Mouse (Mus musculus) midbrain, embryonic 16.5 days (tissue): Measurements from ENCODE around the gene Csmd2. TPM values are rescaled to one million over a fixed set of nuclear protein-coding genes. Genes with fewer than 3 reads are reported as not detected.

ENCODE experiments used
- ATAC-seq: fragments of 200-750 bp; cut with Nextera tagmentation; 2 replicates; pipeline ENCODE4 v1.8.0; 2017; ENCODE audit warnings: moderate TSS enrichment
- H3K27ac ChIP-seq: fragments of 300-500 bp; sonication (generic); 2 replicates; pipeline ENCODE4 v1.5.1; 2014; ENCODE audit warnings: mild to moderate bottlenecking, low read length, mixed read lengths
- H3K27me3 ChIP-seq: fragments of 300-500 bp; sonication (generic); 2 replicates; pipeline ENCODE4 v1.6.1; 2014; ENCODE audit warnings: low read depth, low read length, mixed read lengths; ENCODE audit not compliant: control insufficient read depth, insufficient read depth
- H3K36me3 ChIP-seq: fragments of 300-500 bp; sonication (generic); 2 replicates; pipeline ENCODE4 v1.6.1; 2014; ENCODE audit warnings: mild to moderate bottlenecking, low read length, moderate library complexity, mixed read lengths; ENCODE audit not compliant: control insufficient read depth, insufficient read depth
- H3K4me1 ChIP-seq: fragments of 300-500 bp; sonication (generic); 2 replicates; pipeline ENCODE4 v1.6.1; 2014; ENCODE audit warnings: mild to moderate bottlenecking, low read length, mixed read lengths; ENCODE audit not compliant: control insufficient read depth, insufficient read depth
- H3K4me2 ChIP-seq: fragments of 300-500 bp; sonication (generic); 2 replicates; pipeline ENCODE4 v1.6.1; 2014; ENCODE audit warnings: mild to moderate bottlenecking, low read length, mixed read lengths
- H3K4me3 ChIP-seq: fragments of 300-500 bp; sonication (generic); 2 replicates; pipeline ENCODE4 v1.5.1; 2014; ENCODE audit warnings: low read depth, mild to moderate bottlenecking, low read length, moderate library complexity, mixed read lengths
- H3K9ac ChIP-seq: fragments of 300-500 bp; sonication (generic); 2 replicates; pipeline ENCODE4 v1.6.1; 2014; ENCODE audit warnings: low read depth, low read length, mixed read lengths
- H3K9me3 ChIP-seq: fragments of 300-500 bp; sonication (generic); replicated peaks from 2 replicates; pipeline ENCODE4 v1.6.1; 2014; ENCODE audit warnings: mild to moderate bottlenecking, low read length, mixed read lengths; ENCODE audit not compliant: control insufficient read depth, poor library complexity, severe bottlenecking
- WGBS: fragments of 180-500 bp; shearing (Covaris S2); extraction: QIAGEN DNeasy Blood & Tissue Kit; methylation state at CpG from one replicate; pipeline ENCODE4 v1.1.7; 2014; 5-methylcytosine and 5-hydroxymethylcytosine counted together
- polyA plus RNA-seq: library from polyadenylated mRNA; unstranded; fragments of >200 nt; fragmentation: Nextera tagmentation; extraction: Ambion mirVana; gene quantifications from 2 replicates; pipeline ENCODE4 v1.2.1, GENCODE M21; 2015

Csmd2 gene
- polyA plus RNA-seq, 1 experiment from 2014 or later = 13.7 TPM

DNA sequence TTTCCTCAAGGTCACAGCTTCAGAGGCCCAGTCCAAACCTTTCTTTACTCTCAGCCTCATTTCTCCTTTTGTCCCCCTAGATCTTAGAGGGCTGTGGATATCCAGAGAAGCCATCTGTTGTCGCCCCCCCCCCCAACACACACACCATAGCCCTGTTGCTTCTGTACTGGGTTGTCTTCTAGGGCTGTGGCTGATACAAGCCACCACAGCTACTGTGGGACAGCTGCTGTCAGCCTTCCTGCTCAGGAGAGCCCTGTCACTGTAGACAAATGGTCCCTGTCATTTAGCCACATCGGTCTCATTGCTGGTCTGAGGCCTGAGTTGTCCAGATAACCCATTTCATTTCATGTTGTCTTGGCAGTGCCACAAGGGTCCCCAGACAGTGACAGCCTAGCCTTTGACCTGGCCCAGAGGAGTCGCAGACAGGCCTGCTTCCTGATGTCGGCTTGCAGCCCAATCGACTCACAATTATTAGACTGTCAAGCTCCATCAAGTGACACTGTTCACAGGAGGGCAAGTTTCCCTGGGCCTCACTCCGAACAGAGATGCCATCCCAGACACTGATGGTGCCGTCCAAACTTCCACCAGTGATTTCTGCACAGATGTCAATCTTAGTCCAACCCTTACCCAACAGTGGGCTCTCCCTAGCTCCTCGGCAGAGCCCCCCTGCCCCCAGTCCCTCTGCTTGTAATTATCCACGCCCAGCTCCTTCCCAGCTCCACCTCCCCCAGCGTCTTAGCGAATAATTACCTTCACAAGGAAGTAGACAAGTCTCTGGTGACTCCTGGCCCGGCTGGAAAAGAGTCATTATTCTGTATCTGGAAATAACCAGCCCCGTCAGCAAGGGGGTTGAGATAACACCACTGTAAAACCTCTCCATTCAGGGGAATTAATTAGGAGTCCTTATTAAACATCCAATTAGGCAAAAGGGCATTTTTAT, 240.0 kb downstream of the Csmd2 start:
- 29% methylated on average over 13 of the region's 13 CpGs for WGBS
- H3K4me1 ChIP-seq = peaks cover 14% of the 10 kb centered on the region
- no peaks in the 10 kb centered on the region for H3K9me3 ChIP-seq
- H3K4me3 ChIP-seq = no peak overlapping the region
- H3K36me3 ChIP-seq = no peaks in the 10 kb centered on the region
- ATAC-seq = peak; percentile 50; the same call in 1 of the 2 replicates
- H3K27me3 ChIP-seq = no peaks in the 10 kb centered on the region
- H3K27ac ChIP-seq = peak overlapping the region; percentile 51
- H3K9ac ChIP-seq = no peak overlapping the region
- H3K4me2 ChIP-seq = no peak overlapping the region

DNA sequence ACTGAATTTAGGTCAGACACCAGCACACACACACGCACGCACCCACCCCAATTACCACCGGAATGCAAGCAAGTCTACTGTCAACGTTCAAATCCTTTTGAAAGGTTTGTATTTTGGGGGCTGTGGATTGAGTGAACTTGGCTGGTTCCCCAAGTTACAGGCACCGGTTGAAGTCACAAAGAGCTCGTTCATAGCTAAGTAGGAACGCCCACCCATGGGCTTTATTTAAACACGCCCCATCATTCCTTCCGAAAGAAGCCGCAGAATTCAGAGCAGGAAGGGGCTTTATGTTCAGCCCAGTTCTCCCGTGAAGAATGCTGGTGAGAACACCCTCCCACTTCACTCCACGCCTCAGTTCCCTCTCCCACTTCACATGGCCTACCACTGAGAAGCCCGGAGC, 245.8 kb downstream of the Csmd2 start:
- no peak for ATAC-seq
- Histone ChIP-seq H3K4me1 (peaks cover under 1% of the 10 kb centered on the region; the same call in 1 of the 2 replicates), H3K4me3 (no peak overlapping the region), H3K27ac (no peak overlapping the region), H3K9me3 (no peaks in the 10 kb centered on the region), H3K36me3 (no peaks in the 10 kb centered on the region), H3K27me3 (no peaks in the 10 kb centered on the region), H3K9ac (no peak overlapping the region), H3K4me2 (no peak overlapping the region)
- 78% methylated on average over 13 of the region's 13 CpGs for WGBS

DNA sequence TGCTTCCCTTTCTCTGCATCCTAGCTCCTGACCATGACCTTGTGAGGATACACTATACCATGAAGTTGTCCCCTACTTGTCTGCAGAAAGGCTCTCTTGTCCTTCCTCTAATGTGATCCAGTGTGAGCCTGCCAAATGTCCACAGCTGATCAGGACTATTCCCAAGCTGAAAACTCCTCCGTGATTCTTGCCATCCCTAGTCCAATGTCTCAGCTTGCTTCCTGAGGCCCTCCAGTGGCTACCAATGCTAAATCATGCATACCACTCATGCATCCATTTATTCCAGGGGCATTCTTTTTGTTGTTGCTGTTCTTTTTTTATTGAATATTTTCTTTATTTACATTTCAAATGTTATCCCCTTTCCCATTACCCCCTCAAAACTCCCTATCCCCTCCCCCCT, 251.5 kb downstream of the Csmd2 start:
- Histone ChIP-seq H3K27ac (no peak overlapping the region), H3K4me3 (no peak overlapping the region), H3K36me3 (no peaks in the 10 kb centered on the region), H3K4me2 (no peak overlapping the region), H3K9me3 (no peaks in the 10 kb centered on the region), H3K27me3 (no peaks in the 10 kb centered on the region), H3K9ac (no peak overlapping the region), H3K4me1 (peaks cover 23% of the 10 kb centered on the region)
- 39% methylated on average over 1 of the region's 1 CpGs for WGBS
- no peak for ATAC-seq

DNA sequence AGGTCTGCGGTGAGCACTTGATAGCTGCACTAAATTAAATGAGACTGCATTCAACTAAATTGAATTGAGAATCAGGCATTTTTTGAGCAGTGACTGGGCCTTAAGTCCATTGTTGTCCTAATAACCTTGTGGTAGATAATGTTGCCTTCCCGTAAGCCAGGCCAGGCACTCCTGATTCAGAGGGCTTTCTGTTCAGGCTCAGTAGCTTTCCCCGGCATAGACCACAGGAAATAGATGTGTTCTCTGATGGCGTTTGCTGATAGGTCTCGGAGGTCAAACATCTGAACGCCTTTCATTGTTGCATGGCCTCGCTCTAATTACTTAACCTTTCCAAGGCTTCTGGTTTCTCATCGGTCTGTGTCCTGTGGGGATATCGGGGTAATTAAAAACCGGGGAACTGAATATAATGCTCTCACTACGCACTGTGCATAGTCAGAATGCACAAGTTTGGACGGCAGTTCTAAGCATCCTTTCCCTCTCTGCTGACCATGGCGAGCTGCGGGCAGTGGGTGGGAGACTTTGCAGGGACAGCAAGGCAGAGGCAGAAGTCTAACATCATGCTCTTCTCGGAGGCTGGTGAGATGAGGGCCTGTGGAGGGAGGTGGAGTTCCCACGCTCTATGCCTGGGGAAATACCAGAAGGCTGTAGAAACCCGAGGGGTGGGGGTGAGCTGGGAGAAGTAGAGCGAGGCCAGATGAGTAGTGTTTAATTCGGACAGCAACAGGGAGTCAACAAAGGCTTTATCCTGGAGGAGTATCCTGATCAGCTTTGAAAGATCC, 253.6 kb downstream of the Csmd2 start:
- Histone ChIP-seq H3K27ac (peak overlapping the region; percentile 52), H3K36me3 (no peaks in the 10 kb centered on the region)

DNA sequence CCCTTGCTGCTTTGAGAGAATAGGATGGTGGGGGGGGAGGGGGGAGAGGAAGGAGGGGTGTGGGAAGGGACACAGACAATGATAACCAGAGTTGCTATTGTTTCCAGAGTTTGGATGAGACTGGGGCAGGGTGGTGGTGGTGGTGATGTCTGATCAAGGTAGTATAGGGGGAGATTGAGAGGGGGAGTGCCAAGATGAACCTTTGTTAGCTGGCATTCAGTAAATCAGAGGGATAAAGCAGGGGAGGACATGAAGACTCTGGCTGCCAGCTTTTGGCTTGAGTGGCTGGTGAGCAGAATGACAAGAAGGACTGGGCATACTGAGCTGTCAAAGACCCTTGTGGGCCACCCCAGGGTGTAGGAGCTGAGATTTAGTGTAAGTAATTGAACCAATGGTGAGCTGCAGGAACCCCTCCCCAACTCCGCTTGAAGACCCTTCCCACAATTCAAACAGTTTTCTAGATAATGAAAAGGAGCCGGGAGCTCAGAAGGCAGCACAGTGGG, 254.2 kb downstream of the Csmd2 start:
- no peaks in the 10 kb centered on the region for H3K27me3 ChIP-seq
- no peaks in the 10 kb centered on the region for H3K9me3 ChIP-seq
- ATAC-seq = peak; percentile 26; the same call in 1 of the 2 replicates
- no peak overlapping the region for H3K4me3 ChIP-seq
- no peak overlapping the region for H3K4me2 ChIP-seq
- H3K27ac ChIP-seq = peak overlapping the region; percentile 23; the same call in 1 of the 2 replicates
- no peaks in the 10 kb centered on the region for H3K36me3 ChIP-seq
- WGBS = 49% methylated on average over 2 of the region's 2 CpGs
- H3K4me1 ChIP-seq = peaks cover 23% of the 10 kb centered on the region
- H3K9ac ChIP-seq = no peak overlapping the region

More for the DNA sequence above, 253.6 kb downstream of the Csmd2 start:
- Histone ChIP-seq H3K4me2 (no peak overlapping the region), H3K27me3 (no peaks in the 10 kb centered on the region), H3K9ac (0 out of 2 replicates have a peak overlapping the region, but pooled peaks have one; percentile 8), H3K4me1 (peaks cover 23% of the 10 kb centered on the region), H3K4me3 (no peak overlapping the region), H3K9me3 (no peaks in the 10 kb centered on the region)
- 7% methylated on average over 19 of the region's 19 CpGs for WGBS
- peak; percentile 75 for ATAC-seq

DNA sequence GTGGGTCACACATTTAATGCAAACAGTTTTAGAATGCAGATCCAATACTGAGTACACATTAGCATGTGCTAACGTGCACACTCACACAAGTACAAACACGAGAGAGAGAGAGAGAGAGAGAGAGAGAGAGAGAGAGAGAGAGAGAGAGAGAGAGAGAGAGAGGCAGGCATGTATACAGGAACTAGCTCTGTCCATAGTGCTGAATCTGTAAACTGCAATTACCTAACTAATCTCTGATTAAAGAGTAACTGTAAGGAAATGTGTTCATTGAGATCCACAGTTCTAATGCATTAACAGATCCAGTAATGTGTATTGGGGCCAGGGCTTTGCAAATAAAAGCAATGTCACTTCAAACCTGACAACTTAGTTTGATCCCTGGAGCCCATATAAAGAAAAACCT, 257.5 kb downstream of the Csmd2 start:
- Histone ChIP-seq H3K36me3 (no peaks in the 10 kb centered on the region), H3K27me3 (no peaks in the 10 kb centered on the region), H3K4me2 (no peak overlapping the region), H3K4me1 (peaks cover 23% of the 10 kb centered on the region), H3K4me3 (no peak overlapping the region), H3K9ac (no peak overlapping the region), H3K27ac (no peak overlapping the region), H3K9me3 (no peaks in the 10 kb centered on the region)
- ATAC-seq = no peak
- 35% methylated on average over 2 of the region's 2 CpGs for WGBS

DNA sequence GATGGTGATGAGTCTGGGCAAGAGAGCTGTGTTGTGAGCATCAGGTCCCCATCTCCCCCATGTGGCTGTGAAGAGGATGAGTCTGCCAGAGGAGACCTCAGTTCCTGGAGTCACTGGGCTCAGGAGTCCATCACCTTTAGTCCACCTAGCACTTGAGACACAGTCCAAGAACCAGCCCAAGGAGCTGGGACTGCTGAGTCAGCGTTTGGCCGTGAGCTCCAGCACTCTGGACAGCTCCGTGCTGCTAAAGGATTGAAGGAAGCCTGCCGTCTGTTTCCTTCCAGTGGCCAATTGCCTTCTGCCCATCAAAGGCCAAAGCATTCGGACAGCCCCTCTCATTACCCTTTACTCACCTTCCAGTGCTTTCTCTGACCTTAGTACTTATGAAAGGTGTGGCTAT, 261.0 kb downstream of the Csmd2 start:
- H3K4me3 ChIP-seq = no peak overlapping the region
- H3K4me1 ChIP-seq = no peaks in the 10 kb centered on the region
- no peak overlapping the region for H3K4me2 ChIP-seq
- H3K27ac ChIP-seq = no peak overlapping the region
- no peak for ATAC-seq
- 27% methylated on average over 5 of the region's 5 CpGs for WGBS
- H3K9ac ChIP-seq = no peak overlapping the region
- no peaks in the 10 kb centered on the region for H3K36me3 ChIP-seq
- H3K27me3 ChIP-seq = no peaks in the 10 kb centered on the region
- no peaks in the 10 kb centered on the region for H3K9me3 ChIP-seq

DNA sequence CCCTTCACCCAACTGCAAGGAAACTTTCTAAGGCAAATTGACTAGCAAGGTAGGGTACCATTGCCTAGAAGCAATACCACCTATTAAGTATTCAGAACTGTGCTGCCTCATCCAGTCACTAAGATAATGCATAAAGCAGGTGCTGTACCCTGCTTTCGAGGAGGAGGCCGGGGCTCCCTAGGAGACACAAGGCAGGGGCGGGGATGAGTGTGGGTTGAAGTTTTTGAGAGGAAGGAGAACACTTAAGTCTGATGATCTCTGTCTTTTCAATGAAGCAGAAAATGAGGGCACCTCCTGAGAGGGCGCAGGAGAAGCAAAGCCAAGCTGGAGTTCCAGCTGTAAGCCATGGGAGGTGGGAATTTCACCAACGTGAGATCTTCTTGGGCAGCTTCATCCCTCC, 271.6 kb downstream of the Csmd2 start:
- Histone ChIP-seq H3K9ac (no peak overlapping the region), H3K4me2 (no peak overlapping the region), H3K36me3 (no peaks in the 10 kb centered on the region), H3K4me3 (no peak overlapping the region), H3K9me3 (no peaks in the 10 kb centered on the region), H3K4me1 (no peaks in the 10 kb centered on the region), H3K27ac (no peak overlapping the region), H3K27me3 (no peaks in the 10 kb centered on the region)
- WGBS = 80% methylated on average over 5 of the region's 5 CpGs
- no peak for ATAC-seq
